ENCODE assay signal across 8 mouse cellular contexts in genomic region chr10:45066931-45067308, GRCm38 (mm10). TPM values are rescaled to one million over a fixed set of nuclear protein-coding genes. Genes with fewer than 3 reads are reported as not detected.
A peak's percentile ranks its signal among the peaks of the same experiment; 100 is the strongest.
DNase-seq lines count a peak whose midpoint lies in the region; ATAC-seq and TF ChIP-seq lines count a peak whose summit lies in the region.

Prep (plus strand) TSS chr10:45067203.

- intact Hi-C loops in left cerebral cortex, postnatal 10 days (cut with DNase I), result no loop called here

- 0 out of 2 replicates have a peak, but pooled peaks have one; percentile 35 for TF ChIP-seq POLR2A in cortical plate, adult 2 months (IDR thresholded peaks at IDR 0.05; ENCODE audit: extremely low read depth, insufficient read depth, low read length)

- peak within 1 kb of the TSS; percentile 18; the same call in 1 of the 2 replicates for H3K27ac ChIP-seq in cortical plate, adult 2 months (ENCODE audit: insufficient read depth, low read length)

- peaks cover 1% of the 10 kb centered on the region; the same call in 1 of the 2 replicates for H3K4me1 ChIP-seq in cortical plate, adult 2 months (ENCODE audit: control insufficient read depth, insufficient read depth, low read length)

- H3K4me3 ChIP-seq in cortical plate, adult 2 months (ENCODE audit: insufficient read depth, low read length), result peak within 1 kb of the TSS; percentile 91

- no peak for TF ChIP-seq CTCF in cortical plate, adult 2 months (IDR thresholded peaks at IDR 0.05; ENCODE audit: extremely low read depth, insufficient read depth, low read length)

- ATAC-seq in megakaryocyte progenitor cell, adult 5-6 weeks (replicated peaks; ENCODE audit: poor library complexity), result peak; percentile 82

- peak; percentile 96 to 98 for DNase-seq in adrenal gland, adult (ENCODE audit: inconsistent age in 2 of 2, low spot score in 1 of 2)
- peak; percentile 85 to 93 for DNase-seq in gastrocnemius, adult 8-10 months (ENCODE audit: low spot score in 2 of 2)
- DNase-seq in hindlimb bud, embryonic 11.5 days (ENCODE audit: extremely low spot score, low read depth, low spot score), result peak; percentile 31
- DNase-seq in left cerebral cortex, postnatal 10 days (ENCODE audit: extremely low spot score in 1 of 2, low spot score in 2 of 2), result peak; percentile 84 to 97
- DNase-seq in right cerebral cortex, postnatal 10 days (ENCODE audit: low spot score in 2 of 2), result peak; percentile 94 to 95
- DNase-seq in urinary bladder, postnatal 14 days (ENCODE audit: low spot score), result peak; percentile 95

RNA-seq across cellular contexts. Expression of gene Prep, which starts in this region (rescaled TPM):
- 6.6 and 7.1 TPM in 2 replicates for polyA plus RNA-seq in cortical plate, adult 2 months (2012; rRNA removed)
- total RNA-seq in gastrocnemius, adult 8-10 months (2022), result 1 to 10 TPM; 6.1 to 6.6 (median 6.2) TPM
- 10 to 100 TPM; 19.3 to 20.5 TPM for total RNA-seq in left cerebral cortex, postnatal 10 days (2021)
- 10.0 and 10.4 TPM in 2 replicates for total RNA-seq in megakaryocyte progenitor cell, adult 5-6 weeks (2015)
- total RNA-seq in megakaryocyte progenitor cell, adult 5-6 weeks (2017), result 12.7 and 13.3 TPM in 2 replicates

Comparison
In these comparisons a context has a peak if more than half of its experiments do, and no peak if none do; other contexts are left out.
1. Peak in every context shown above with its lines: DNase-seq, ATAC-seq, H3K4me3 ChIP-seq and H3K27ac ChIP-seq.
2. DNase-seq: peak in every context shown above with its lines; median percentile 97 in adrenal gland, adult; 95 in urinary bladder, postnatal 14 days; 94 in right cerebral cortex, postnatal 10 days; 90 in left cerebral cortex, postnatal 10 days; 89 in gastrocnemius, adult 8-10 months; 31 in hindlimb bud, embryonic 11.5 days.